Mouse (Mus musculus): ENCODE measurements around the gene Sycp2l.

Sycp2l gene

GRCm38 (mm10) chr13:41113940-41114339, at the start of gene Sycp2l:
Gene Sycp2l (plus strand): TSS chr13:41114307.
- no peak for DNase-seq

- no peak for DNase-seq
Observed at GRCm38 (mm10) chr13:41067618-41068017, 46.5 kb upstream of the Sycp2l start.

GRCm38 (mm10) chr13:41071617-41072016, 42.5 kb upstream of the Sycp2l start:
- no peak for DNase-seq

- DNase-seq, result no peak
Observed at GRCm38 (mm10) chr13:41073819-41074218, 40.3 kb upstream of the Sycp2l start.

- DNase-seq, result no peak
Observed at GRCm38 (mm10) chr13:41077921-41078320, 36.2 kb upstream of the Sycp2l start.

GRCm38 (mm10) chr13:41078690-41079420, 35.3 kb upstream of the Sycp2l start:
- no peak for DNase-seq

- peak; percentile 49 for DNase-seq
Observed at GRCm38 (mm10) chr13:41079421-41079780, 34.7 kb upstream of the Sycp2l start, which contains the start of gene Mak. Gene Mak (minus strand): TSS chr13:41079706.

- DNase-seq, result no peak
Observed at GRCm38 (mm10) chr13:41079859-41080258, 34.2 kb upstream of the Sycp2l start.

- no peak for DNase-seq
Observed at GRCm38 (mm10) chr13:41080700-41081099, 33.4 kb upstream of the Sycp2l start.

GRCm38 (mm10) chr13:41084521-41084920, 29.6 kb upstream of the Sycp2l start:
- DNase-seq, result no peak

- DNase-seq, result no peak
Observed at GRCm38 (mm10) chr13:41085140-41085539, 29.0 kb upstream of the Sycp2l start.

- DNase-seq, result no peak
Observed at GRCm38 (mm10) chr13:41088746-41089145, 25.4 kb upstream of the Sycp2l start.

GRCm38 (mm10) chr13:41091271-41091670, 22.8 kb upstream of the Sycp2l start:
- no peak for DNase-seq

GRCm38 (mm10) chr13:41094160-41094559, 19.9 kb upstream of the Sycp2l start:
- DNase-seq, result no peak

GRCm38 (mm10) chr13:41097324-41098058, 16.6 kb upstream of the Sycp2l start:
- DNase-seq, result peak; percentile 58

- DNase-seq, result no peak
Observed at GRCm38 (mm10) chr13:41098325-41098724, 15.8 kb upstream of the Sycp2l start.

- DNase-seq, result no peak
Observed at GRCm38 (mm10) chr13:41100031-41100430, 14.1 kb upstream of the Sycp2l start.

GRCm38 (mm10) chr13:41103841-41104525, 10.1 kb upstream of the Sycp2l start:
- DNase-seq, result no peak

GRCm38 (mm10) chr13:41105541-41105940, 8.6 kb upstream of the Sycp2l start:
- no peak for DNase-seq

- DNase-seq, result no peak
Observed at GRCm38 (mm10) chr13:41110935-41111334, 3.2 kb upstream of the Sycp2l start, which contains the start of gene Gcm2. Gene Gcm2 (minus strand): TSS chr13:41111035.

- DNase-seq, result no peak
Observed at GRCm38 (mm10) chr13:41119152-41119945, 5.2 kb downstream of the Sycp2l start.

GRCm38 (mm10) chr13:41123666-41124225, 9.6 kb downstream of the Sycp2l start:
- no peak for DNase-seq
